Mouse (Mus musculus) heart, adult 18-20 months (tissue): ENCODE results near the gene Tmem170. TPM values are rescaled to one million over a fixed set of nuclear protein-coding genes. Genes with fewer than 3 reads are reported as not detected.

Experiments used
- DNase-seq, 2 experiments: peaks; one replicate each; pipeline ENCODE4 v3.0.0; 2021 to 2022; ENCODE audit warnings: mixed read lengths in 1 of 2
- long read RNA-seq, 2 experiments: library from polyadenylated mRNA; stranded (forward); transcript quantifications; one replicate each; pipeline ENCODE4 v2.0.0; 2021
- total RNA-seq, 2 experiments: library from RNA; stranded (reverse); gene quantifications; 2 replicates each; pipeline ENCODE4 v1.2.3; 2021

Gene Tmem170
- total RNA-seq, result 1 to 10 TPM; 2.4 to 2.6 TPM
- long read RNA-seq, experiment 1, partial matches to known transcripts, result 0 of 2 reads
- long read RNA-seq, experiment 1, other reads (novel, unspliced or antisense), result 1 of 2 reads
- long read RNA-seq, experiment 2, partial matches to known transcripts, result 0 of 3 reads
- long read RNA-seq, experiment 2, other reads (novel, unspliced or antisense), result 2 of 3 reads

- peak; percentile 98 for DNase-seq
Observed at GRCm38 (mm10) chr8:111876355-111876948, at the start of gene Tmem170. Gene Tmem170 (minus strand): TSS chr8:111876750.

- no peak for DNase-seq
Observed at GRCm38 (mm10) chr8:111924976-111925375, 48.4 kb upstream of the Tmem170 start.

- DNase-seq, result peak; percentile 59 to 66
Observed at GRCm38 (mm10) chr8:111923383-111923804, 46.8 kb upstream of the Tmem170 start.

DNA sequence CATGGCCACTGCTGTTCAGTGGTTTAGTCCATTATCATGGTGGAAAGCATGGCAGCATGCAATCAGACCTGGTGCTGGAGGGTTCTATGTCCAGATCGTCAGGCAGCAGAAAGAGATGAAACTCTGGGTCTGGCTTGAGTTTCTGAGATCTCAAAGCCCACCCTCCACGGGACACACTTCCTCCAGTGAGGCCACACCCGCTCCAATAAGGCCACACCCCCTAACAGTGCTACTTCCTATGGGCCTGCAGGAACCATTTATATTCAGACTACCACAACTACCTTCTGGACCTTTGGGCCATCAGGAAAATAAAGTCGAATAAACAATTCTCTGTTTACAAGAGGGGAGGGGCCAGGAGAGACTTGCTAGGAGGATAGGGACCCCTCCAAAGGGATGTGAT, 44.4 kb upstream of the Tmem170 start:
- no peak for DNase-seq

DNA sequence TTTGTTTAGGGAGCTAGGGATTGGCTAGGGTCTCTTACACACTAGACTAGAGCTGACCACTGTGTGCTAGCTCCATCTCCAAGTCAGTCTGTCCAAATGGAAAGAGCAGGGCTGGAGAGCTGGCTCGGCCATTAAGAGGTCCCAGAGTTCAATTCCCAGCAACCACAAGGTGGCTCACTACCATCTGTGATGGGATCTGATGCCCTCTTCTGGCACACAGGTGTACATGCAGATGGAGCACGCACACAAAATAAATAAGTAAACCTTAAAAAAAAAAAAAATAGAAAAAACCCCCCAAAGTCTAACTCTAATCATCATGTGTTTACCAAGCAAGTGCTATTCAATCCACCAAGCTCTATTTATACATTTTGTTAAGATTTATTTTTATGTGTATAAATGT, 43.1 kb upstream of the Tmem170 start:
- DNase-seq, result no peak

- no peak for DNase-seq
Observed at GRCm38 (mm10) chr8:111912860-111913432, 36.4 kb upstream of the Tmem170 start.

- DNase-seq, result no peak
Observed at GRCm38 (mm10) chr8:111911572-111911971, 35.0 kb upstream of the Tmem170 start.

GRCm38 (mm10) chr8:111909621-111910450, 33.3 kb upstream of the Tmem170 start, which contains the start of gene Chst5:
Gene Chst5 (minus strand): TSS chr8:111910447.
- no peak for DNase-seq

DNA sequence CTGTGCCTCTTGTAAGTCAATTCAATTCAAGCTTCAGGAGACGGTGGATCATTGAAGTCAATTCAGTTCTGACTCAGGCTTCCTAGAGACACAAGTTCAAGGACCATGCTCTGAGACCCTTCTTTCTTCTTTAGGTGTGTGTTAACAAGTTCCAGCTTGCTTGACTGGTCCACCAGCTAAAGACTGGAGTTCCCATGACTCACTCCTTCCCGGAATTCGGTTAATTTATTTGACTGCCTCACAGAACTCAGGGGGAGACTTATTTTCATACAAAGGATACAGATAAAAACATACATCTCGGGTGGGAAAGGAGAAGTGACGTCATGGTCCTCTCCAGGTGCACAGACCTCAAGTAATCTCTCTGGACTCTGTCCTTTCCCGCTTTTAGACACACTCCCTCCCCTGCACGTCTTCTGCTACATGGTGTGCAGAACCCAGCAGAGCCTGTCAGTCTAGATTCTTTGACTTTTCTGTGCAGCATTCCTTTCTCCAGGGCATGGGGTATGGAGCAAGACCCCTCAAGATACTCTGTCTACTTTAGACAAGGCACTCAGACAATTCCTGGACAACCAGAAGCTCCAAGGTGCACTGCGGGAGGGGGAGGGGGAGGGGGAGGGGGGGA, 29.1 kb upstream of the Tmem170 start:
- no peak for DNase-seq

DNA sequence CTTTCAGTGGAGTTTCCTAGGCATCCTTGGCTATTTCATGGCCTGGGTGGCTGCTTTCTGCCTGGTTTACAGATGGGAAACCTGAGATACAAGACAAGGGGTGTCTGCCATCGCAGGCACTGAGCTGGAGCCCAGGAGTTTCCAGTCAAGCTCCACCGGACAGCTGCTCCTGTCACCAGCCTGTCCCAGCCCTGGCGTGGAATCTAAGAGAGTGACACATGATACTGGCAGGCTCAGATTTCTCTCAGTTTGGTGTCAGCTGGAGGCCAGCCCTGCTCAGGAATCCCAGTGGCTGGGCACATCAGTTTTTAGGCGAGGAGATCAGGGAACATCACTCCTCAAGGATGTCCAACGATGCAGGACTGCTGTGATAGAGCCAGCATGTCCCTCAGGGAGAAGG, 25.5 kb upstream of the Tmem170 start:
- peak; percentile 26 to 43 for DNase-seq

GRCm38 (mm10) chr8:111898586-111898985, 22.0 kb upstream of the Tmem170 start:
- no peak for DNase-seq

DNA sequence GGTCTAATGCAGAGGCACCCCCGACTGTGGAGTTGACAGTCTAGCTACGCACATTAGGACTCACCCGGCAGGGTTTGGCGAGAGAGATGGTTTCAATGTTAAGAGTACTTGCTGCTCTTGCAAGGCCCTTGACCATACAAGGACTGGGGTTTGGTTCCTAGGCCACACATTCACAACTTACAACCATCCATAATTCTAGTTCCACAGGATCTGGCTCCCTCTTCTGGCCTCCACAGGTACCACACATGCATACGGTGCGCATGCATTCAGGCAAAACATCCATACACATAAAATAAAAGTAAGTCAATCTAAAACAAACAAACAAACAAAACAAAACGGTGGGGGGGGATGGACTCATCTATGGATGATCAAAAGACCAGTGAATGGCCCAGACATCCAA, 18.4 kb upstream of the Tmem170 start:
- DNase-seq, result no peak

DNA sequence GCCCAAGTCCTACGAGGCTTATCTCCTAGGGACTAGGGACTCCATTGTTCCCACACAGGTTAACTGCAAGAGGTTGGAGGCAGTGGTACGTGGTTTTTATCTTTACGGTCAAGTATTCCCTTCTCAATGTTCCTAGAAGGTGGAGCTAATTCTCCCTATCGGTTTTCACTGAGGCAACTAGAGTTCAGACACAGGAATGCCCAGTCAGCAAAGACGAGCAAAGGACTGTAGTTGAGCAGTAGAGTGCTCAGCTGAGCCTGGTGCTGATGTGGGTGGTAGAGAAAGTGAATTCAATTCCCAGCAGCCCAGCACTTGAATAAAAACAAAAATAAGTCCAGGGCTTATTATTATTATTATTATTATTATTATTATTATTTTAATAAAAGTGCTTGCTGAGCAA, 16.1 kb upstream of the Tmem170 start:
- no peak for DNase-seq

- no peak for DNase-seq
Observed at GRCm38 (mm10) chr8:111891983-111892382, 15.4 kb upstream of the Tmem170 start.

GRCm38 (mm10) chr8:111890911-111891303, 14.4 kb upstream of the Tmem170 start:
- no peak for DNase-seq

DNA sequence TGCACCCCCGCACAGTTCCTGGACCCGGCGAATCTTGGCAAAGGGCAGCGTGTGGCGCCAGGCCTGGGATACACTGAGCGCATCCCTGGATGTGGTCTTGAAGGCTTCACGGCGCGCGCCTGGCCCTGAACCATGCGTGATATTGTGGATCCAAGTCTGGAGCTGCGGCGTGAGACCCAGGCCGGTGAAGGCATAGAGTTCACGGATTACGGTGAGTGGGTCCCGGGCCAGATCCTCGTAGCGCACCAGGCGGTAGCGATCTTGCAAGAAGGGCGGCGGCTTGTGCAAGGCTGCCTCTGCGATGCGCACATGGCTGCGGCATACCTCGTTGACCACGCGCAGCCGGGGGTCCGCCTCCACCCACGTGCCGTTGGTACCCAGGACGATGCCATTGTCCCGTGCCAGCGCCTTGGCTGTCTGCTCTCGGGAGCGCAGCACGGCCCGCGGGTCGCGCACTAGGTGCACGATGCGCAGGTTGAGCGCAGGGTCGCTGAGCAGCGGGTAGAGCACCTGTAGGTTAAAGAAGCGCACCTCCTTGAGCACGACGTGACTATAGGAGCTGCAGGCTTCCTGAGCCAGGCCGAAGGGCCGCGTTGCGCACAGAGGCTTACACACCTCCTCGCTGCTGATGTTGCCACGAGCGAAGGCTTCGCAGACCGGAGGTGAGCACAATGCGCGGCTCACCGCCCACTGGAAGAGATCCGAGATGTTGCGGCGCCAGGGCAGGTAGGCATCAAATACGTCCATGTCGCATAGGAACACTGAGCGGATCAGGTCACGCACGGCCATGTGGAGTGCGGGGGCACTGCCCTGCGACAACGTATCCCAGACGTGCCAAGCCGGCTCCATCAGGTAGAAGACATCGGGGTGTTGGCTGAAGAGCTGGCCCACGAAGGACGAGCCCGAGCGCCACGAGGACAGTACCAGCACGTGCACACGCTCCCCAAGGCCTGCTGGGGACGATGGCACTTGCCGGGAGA, 13.7 kb upstream of the Tmem170 start:
- DNase-seq, result no peak

GRCm38 (mm10) chr8:111888091-111888650, 11.6 kb upstream of the Tmem170 start:
- no peak for DNase-seq

DNA sequence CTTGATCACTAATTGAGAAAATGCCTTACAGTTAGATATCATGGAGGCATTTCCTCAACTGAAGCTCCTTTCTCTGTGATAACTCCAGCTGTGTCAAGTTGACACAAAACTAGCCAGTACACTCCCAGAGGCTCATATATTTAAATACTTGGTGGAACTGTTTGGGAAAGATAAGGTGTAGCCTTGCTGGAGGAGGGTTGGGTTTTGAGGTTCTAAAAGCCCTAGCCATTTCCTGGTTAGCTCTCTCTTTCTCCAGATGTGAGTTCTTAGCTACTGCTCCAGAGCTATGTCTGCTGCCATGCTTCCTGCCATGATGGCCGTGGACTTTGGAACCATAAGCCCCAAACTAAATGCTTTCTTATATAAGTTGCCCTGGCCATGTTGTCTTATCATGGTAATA, 10.9 kb upstream of the Tmem170 start:
- DNase-seq, result no peak

GRCm38 (mm10) chr8:111883615-111884014, 7.1 kb upstream of the Tmem170 start:
- no peak for DNase-seq

- peak; percentile 26 to 70 for DNase-seq
Observed at GRCm38 (mm10) chr8:111881591-111881990, 5.0 kb upstream of the Tmem170 start.

GRCm38 (mm10) chr8:111877711-111878110, 1.2 kb upstream of the Tmem170 start:
- DNase-seq, result no peak
